ENCODE assay signal across 8 mouse cellular contexts in genomic region chr8:111642939-111643263, GRCm38 (mm10). TPM values are rescaled to one million over a fixed set of nuclear protein-coding genes. Genes with fewer than 3 reads are reported as not detected.
DNase-seq lines count a peak whose midpoint lies in the region; ATAC-seq and TF ChIP-seq lines count a peak whose summit lies in the region.

No protein-coding gene starts in this region.

- H3K36me3 ChIP-seq in forebrain, embryonic 15.5 days, result no peaks in the 10 kb centered on the region
- H3K36me3 ChIP-seq in liver, embryonic 16.5 days (ENCODE audit: control insufficient read depth, insufficient read depth), result no peaks in the 10 kb centered on the region
- no peaks in the 10 kb centered on the region for H3K36me3 ChIP-seq in thymus, adult 2 months (ENCODE audit: control insufficient read depth, insufficient read depth, low read length)

- peaks cover 11% of the 10 kb centered on the region for H3K4me1 ChIP-seq in forebrain, embryonic 15.5 days
- H3K4me1 ChIP-seq in liver, embryonic 16.5 days (ENCODE audit: control insufficient read depth, low read depth, low read length), result peaks cover 10% of the 10 kb centered on the region
- peaks cover 2% of the 10 kb centered on the region; the same call in 1 of the 2 replicates for H3K4me1 ChIP-seq in thymus, adult 2 months (replicated peaks; ENCODE audit: control insufficient read depth, insufficient read depth, low read length)

- peak overlapping the region; percentile 60 for H3K4me2 ChIP-seq in forebrain, embryonic 15.5 days (replicated peaks)
- H3K4me2 ChIP-seq in liver, embryonic 16.5 days (ENCODE audit: low read depth, low read length), result peak overlapping the region; percentile 100

- H3K27me3 ChIP-seq in forebrain, embryonic 15.5 days, result no peaks in the 10 kb centered on the region
- no peaks in the 10 kb centered on the region for H3K27me3 ChIP-seq in liver, embryonic 16.5 days (ENCODE audit: control insufficient read depth, insufficient read depth, low read depth, low read length)
- H3K27me3 ChIP-seq in thymus, adult 2 months (ENCODE audit: control insufficient read depth, insufficient read depth, low read length), result no peaks in the 10 kb centered on the region

- no peak for TF ChIP-seq CTCF in thymus, adult 2 months (IDR thresholded peaks at IDR 0.05; ENCODE audit: borderline replicate concordance, control insufficient read depth, extremely low read depth, insufficient read depth, low read length, poor library complexity)

- peak overlapping the region; percentile 98 for H3K4me3 ChIP-seq in forebrain, embryonic 15.5 days
- H3K4me3 ChIP-seq in liver, embryonic 16.5 days (ENCODE audit: low read depth, low read length), result peak overlapping the region; percentile 92
- H3K4me3 ChIP-seq in thymus, adult 2 months (ENCODE audit: control insufficient read depth, insufficient read depth, low read length), result no peak overlapping the region

- no peak for DNase-seq in frontal cortex, postnatal 25 days (ENCODE audit: low spot score in 2 of 2)
- no peak for DNase-seq in right cerebral cortex, postnatal 4 days
- no peak for DNase-seq in urinary bladder, adult 2 months (ENCODE audit: low spot score)
- DNase-seq in thymus, adult 2 months, result no peak

- peak; percentile 32 for ATAC-seq in frontal cortex, adult (ENCODE audit: low TSS enrichment)
- peak; percentile 15 for ATAC-seq in CD4-positive, CD25-positive, alpha-beta regulatory T cell, adult 4 months
- peak; percentile 52 for ATAC-seq in forebrain, embryonic 15.5 days (replicated peaks)
- ATAC-seq in liver, embryonic 16.5 days (ENCODE audit: low read depth), result peak; percentile 6

- TF ChIP-seq POLR2A in thymus, adult 2 months (IDR thresholded peaks at IDR 0.05; ENCODE audit: control insufficient read depth, extremely low read depth, insufficient read depth, low read length, poor library complexity), result no peak

- no peaks in the 10 kb centered on the region for H3K9me3 ChIP-seq in forebrain, embryonic 15.5 days
- H3K9me3 ChIP-seq in liver, embryonic 16.5 days (replicated peaks; ENCODE audit: control insufficient read depth, low read length), result no peaks in the 10 kb centered on the region

- H3K9ac ChIP-seq in forebrain, embryonic 15.5 days (replicated peaks), result peak overlapping the region; percentile 93
- H3K9ac ChIP-seq in liver, embryonic 16.5 days (ENCODE audit: low read depth, low read length), result peak overlapping the region; percentile 89

- H3K27ac ChIP-seq in forebrain, embryonic 15.5 days (replicated peaks), result peak overlapping the region; percentile 97
- peak overlapping the region; percentile 97 for H3K27ac ChIP-seq in liver, embryonic 16.5 days (ENCODE audit: low read length)
- no peak overlapping the region for H3K27ac ChIP-seq in thymus, adult 2 months (ENCODE audit: control insufficient read depth, insufficient read depth, low read length)

- WGBS in forebrain, embryonic 15.5 days, result 14% methylated on average over 5 of the region's 5 CpGs
- 1% methylated on average over 5 of the region's 5 CpGs for WGBS in liver, embryonic 16.5 days (ENCODE audit: insufficient replicate concordance)
- WGBS in thymus, adult 2 months, result 2% methylated on average over 5 of the region's 5 CpGs

RNA-seq across cellular contexts. Expression of gene Zfp1, which starts 0.3 kb away (rescaled TPM):
- polyA plus RNA-seq in CD4-positive, CD25-positive, alpha-beta regulatory T cell, adult 4 months (2017; shearing (Covaris generic)), result 10 to 100 TPM; 41.3 to 41.7 TPM
- 32.3 and 34.4 TPM in 2 replicates for polyA plus RNA-seq in forebrain, embryonic 15.5 days (2015; fragmentation: Nextera tagmentation; extraction: Ambion mirVana)
- 4.0 and 5.0 TPM in 2 replicates for polyA plus RNA-seq in liver, embryonic 16.5 days (2015; fragmentation: Nextera tagmentation; extraction: Ambion mirVana)
- 14.5 and 15.6 TPM in 2 replicates for polyA plus RNA-seq in urinary bladder, adult 2 months (2012; rRNA removed)
- 10.3 and 11.1 TPM in 2 replicates for polyA plus RNA-seq in thymus, adult 2 months (2012; rRNA removed)

RNA-seq across cellular contexts. Expression of gene Ldhd, which starts 12.7 kb away (rescaled TPM):
- 1 to 10 TPM in 1 of 2 experiments, under 1 TPM in 1; 0.98 to 2.0 TPM for polyA plus RNA-seq in CD4-positive, CD25-positive, alpha-beta regulatory T cell, adult 4 months (2017; shearing (Covaris generic))
- polyA plus RNA-seq in forebrain, embryonic 15.5 days (2015; fragmentation: Nextera tagmentation; extraction: Ambion mirVana), result 0.54 and 0.60 TPM in 2 replicates
- 0.34 and 0.57 TPM in 2 replicates for polyA plus RNA-seq in liver, embryonic 16.5 days (2015; fragmentation: Nextera tagmentation; extraction: Ambion mirVana)
- polyA plus RNA-seq in urinary bladder, adult 2 months (2012; rRNA removed), result 15.3 and 20.2 TPM in 2 replicates
- 10.4 and 10.7 TPM in 2 replicates for polyA plus RNA-seq in thymus, adult 2 months (2012; rRNA removed)

RNA-seq across cellular contexts. Expression of gene Ctrb1, which starts 47.9 kb away (rescaled TPM):
- polyA plus RNA-seq in CD4-positive, CD25-positive, alpha-beta regulatory T cell, adult 4 months (2017; shearing (Covaris generic)), result not detected
- not detected in 2 replicates for polyA plus RNA-seq in forebrain, embryonic 15.5 days (2015; fragmentation: Nextera tagmentation; extraction: Ambion mirVana)
- 7.7 and 58.8 TPM in 2 replicates for polyA plus RNA-seq in liver, embryonic 16.5 days (2015; fragmentation: Nextera tagmentation; extraction: Ambion mirVana)
- 0.40 and 2.3 TPM in 2 replicates for polyA plus RNA-seq in urinary bladder, adult 2 months (2012; rRNA removed)
- 6.6 and 11.8 TPM in 2 replicates for polyA plus RNA-seq in thymus, adult 2 months (2012; rRNA removed)
